Mouse (Mus musculus) small intestine, adult 2 months (tissue): ENCODE results near the gene Hirip3.

Experiments
- CTCF ChIP-seq: fragments of 200-500 bp; IDR thresholded peaks from 2 replicates; pipeline ENCODE4 v1.5.1; 2012; ENCODE audit warnings: low read depth, mild to moderate bottlenecking, control low read depth, inconsistent platforms, low read length, moderate library complexity, mixed read lengths; ENCODE audit not compliant: insufficient replicate concordance, insufficient read length; ENCODE audit errors: extremely low read depth
- POLR2A ChIP-seq: fragments of 200-500 bp; IDR thresholded peaks from 2 replicates; pipeline ENCODE4 v1.6.1; 2012; ENCODE audit warnings: low read depth, mild to moderate bottlenecking, control low read depth, inconsistent platforms, low read length, moderate library complexity

DNA sequence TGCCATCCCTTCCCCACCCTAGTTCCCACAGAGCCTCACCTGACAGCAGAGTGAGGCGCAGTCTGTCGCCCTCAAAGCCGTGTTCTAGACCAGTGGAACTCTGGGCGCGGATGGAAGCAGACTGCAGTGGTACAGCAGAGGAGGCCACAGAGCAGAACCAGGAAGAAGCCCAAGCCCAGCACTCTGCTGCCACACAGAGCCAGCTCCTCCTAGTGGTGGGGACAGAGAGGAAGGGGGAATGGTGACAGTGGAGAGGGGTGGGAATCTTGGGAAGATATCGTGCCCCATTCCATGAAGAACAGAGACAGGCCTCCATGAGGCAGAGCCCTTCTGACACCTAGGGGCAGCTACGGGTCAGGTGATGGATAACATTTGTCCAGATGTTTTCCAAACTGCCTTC lies 27.1 kb downstream of the Hirip3 start:
- peak; percentile 45; the same call in 1 of the 2 replicates for TF ChIP-seq CTCF
- no peak for TF ChIP-seq POLR2A
